Mouse (Mus musculus): ENCODE data around the gene Me3.
"Not testable (repeated sequence)": the region's sequence is repeated elsewhere in the genome, so short reads cannot be mapped to it uniquely, and the experiment has no call there.

The Me3 gene

DNA sequence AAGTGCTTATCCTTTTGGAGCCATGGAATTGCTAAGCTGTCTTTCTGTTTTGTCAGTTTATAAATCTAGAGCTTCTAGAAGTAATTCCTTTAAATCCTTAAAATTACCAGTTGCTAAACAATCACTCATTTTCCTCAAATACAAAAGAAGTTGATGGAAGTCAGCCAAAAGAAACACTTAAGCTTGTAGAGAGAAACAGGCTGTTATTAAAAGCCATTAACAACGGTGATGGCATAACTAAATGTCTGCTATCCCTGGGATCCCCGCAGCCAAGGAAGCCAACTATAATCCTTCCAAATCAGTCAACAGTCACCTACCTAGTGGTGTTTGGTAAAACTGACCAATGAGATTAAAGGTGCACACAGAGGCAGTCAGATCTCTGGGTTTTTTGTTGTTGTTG, 98.3 kb downstream of the Me3 start:
- no peak for DNase-seq (ENCODE audit: low read depth, low spot score)

DNA sequence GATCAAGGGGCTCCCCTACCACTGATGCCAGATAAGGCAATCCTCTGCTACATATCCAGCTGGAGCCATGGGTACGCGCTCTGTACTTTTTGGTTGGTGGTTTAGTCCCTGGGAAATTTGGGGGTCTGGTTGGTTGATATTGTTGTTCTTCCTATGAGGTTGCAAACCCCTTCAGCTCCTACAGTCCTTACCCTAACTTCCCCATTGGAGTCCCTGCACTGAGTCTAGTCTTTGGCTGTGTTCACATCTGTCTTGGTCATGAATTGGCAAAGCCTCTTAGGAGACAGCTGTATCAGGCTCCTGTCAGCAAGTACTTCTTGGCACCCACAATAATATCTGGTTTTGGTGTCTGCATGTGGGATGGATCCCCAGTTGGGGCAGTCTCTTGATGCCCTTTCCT, 98.9 kb downstream of the Me3 start:
- DNase-seq (ENCODE audit: low read depth, low spot score), result not testable (repeated sequence)

DNA sequence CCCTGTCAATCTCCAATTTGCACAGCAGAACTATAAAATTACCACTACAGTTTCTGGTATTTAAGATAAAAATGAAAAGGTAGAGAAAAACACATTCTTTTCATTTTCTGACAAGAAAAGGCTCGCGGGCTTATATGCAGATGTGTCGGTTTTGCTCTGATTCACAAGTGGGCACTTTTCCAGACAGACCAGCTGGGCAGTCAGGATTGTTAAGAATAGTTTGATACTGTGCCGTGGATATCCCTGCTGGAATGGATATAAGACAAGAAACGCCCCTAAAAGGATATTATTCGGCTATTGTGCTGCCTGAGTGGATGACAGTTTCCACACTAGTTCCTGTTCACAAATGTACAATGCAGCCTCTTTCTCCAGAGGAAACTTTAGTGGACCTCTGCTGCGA, 116.2 kb downstream of the Me3 start:
- no peak for DNase-seq (ENCODE audit: low read depth, low spot score)

DNA sequence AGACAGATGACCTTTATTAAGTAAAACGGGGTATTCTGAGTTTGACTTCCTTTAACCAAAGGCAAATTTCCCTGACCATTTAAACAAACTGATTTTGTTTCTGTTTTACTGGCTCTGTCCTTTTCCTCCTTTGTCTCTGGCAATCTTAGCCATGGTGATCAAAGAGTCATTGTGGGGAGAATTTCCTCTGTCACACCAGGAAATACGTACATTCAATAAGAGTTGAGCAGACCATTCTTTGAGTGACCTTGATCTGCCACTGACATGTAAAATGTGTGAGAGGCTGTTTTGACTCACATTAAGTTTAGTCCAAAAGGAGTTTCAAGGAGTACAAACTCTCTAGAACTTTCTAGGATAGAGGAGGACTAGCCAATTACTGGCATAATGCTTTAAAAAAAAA, 117.0 kb downstream of the Me3 start:
- peak; percentile 8 for DNase-seq (ENCODE audit: low read depth, low spot score)

DNA sequence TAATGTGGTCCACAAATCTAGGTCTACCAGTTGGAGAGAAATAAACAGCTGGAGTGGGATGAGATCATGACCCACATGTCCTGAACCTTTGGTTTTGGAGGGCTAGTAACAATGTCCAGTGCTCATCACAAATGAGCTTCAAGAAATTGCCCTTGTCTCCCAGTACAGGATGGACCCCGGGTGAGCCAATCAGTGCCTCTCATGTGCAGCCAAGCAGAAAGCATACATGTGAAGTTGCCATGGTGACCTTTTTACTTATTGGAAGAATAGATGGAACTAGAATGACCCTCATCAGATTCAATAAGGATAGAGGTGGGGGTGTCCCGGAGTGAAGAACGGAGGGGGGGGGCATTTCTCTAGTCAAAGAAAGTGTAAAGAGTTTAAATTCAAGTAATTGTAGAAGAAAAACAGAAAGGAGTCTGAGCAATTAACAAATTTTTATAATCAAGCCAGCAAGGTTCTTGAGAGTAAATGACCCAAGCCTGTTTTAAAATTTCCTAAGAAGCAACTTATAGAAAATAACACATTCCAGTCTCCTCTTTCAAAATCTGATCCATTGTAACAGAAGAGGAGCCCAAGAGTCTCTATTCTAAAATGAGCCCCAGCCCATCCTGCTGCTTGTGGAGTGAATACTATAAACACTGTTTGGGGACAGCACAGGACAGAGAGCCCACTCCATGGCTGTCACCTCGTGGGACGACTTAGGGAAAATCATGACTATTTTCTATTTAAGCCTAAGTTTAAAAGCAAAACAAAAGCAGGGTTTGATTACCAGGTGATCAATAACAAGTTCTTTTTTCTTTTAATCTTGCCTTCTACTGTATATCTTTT, 134.7 kb downstream of the Me3 start:
- DNase-seq (ENCODE audit: low read depth, low spot score), result no peak

DNA sequence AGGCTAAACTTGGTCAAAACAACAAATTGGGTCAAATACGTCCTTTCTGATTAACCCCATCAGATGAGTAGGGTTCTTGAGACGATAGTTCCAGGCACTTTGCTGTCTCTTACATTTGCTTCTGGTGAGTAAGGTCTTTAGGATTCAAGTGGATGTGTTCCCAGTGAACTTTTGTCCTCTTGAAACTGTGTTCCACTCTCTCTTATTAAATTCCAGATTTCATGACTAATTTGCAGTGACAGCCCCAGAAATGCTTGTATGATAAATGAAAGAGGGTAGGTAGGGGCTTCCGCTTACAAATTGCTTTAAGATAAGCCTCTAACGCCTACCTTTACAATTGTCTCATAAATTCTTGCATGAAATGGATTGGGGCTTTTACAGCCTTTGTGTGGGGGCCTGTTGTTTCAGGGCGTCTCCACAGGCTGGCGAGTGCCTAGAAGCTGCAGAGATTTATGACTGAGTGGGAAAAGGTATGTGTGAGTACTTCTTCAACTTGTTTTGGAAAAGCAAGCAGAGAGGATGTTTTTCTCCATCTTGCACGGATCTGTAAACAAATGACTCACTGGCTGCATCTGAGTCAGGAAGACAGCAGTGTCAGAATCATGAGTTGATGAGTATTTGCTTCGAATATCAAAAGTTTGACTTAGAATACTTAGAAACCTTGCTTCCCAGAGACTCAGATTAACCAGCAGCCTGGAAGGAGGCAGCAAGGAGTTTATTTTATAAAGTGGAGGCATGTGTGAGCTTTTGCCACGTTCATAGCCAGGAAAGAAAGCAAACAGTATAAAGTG, 137.1 kb downstream of the Me3 start:
- no peak for DNase-seq (ENCODE audit: low read depth, low spot score)

DNA sequence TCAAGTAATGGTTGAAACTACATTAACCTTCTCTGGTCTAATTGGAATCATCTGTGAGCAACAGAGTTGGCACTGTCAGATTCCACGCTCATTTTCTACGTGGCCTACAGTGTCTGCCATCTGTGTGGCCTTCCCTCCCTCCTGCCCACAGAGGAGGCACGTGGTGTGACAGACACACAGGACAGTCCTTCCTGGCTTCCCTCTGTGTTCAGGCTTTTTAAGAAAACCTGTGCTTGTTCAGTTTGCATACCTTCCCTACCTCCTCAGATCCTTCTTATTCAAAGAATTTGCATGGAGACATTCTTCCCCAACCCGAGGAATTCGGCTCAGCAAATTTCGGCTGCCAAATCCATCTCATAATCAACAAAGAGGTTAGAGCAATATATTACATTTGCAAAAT, 137.8 kb downstream of the Me3 start:
- no peak for DNase-seq (ENCODE audit: low read depth, low spot score)

DNA sequence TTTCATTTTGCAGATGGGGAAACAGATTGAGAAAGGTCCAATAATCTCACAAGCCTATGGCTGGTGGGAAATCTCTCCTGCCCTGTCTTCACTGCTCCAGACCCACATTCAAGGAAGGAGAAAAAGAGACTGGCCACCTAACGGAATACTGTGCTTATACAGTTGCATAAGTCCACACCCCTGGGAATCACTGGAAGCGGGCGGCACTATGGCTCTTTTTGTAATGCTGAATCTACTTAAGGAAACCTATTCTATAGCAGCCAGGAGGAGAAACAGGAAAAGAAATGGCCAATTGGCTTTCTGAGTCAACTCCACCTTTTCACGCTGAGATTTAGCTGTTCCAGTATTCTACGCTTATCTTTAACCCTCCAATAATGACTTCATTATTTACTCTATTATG, 140.7 kb downstream of the Me3 start:
- DNase-seq (ENCODE audit: low read depth, low spot score), result peak; percentile 66

DNA sequence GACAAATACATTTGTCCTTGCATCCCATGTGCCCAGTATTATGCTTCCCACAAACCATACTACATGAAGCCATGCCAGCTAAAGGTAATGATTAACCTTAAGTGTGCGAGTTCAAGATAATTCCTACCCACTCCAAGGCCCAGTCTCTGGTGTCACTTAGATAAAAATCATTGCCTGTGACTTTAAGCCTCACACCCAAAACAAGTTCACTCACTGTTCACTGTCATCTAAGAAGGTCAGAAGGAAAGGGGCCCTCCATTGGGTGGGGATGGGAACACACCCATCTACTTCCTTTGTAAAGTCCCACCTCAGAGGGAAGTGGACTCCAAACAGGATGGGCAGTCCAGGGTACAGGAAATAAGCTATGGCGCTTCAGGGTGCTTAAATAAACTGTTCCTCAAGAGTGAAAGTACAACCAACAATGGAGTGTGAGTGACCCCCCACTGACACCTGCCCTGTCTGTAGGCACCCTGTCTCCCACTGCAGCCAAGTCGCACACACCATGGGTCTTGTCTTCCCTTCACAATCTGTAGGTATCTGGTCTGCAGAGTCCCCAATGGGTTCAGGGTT, 141.2 kb downstream of the Me3 start:
- DNase-seq (ENCODE audit: low read depth, low spot score), result peak; percentile 56

DNA sequence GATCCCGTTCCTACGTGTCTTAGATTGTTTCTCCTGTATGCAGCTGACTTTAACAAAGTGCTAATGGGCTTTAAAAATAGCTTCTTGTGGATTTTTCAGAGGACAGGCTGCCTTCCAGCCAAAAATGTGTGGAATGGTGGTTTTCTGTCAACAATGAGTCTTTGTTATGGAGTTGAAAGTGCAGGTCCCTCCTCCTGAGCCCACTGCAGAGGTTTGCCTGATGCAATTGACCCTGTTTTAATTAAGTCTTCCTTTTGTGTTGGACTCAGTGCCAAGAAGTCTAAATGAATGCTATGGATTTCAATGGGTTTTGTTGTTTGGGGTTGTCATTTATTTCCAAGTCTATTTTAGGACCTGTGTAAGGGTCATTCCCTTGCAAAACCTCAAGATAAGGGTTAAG, 141.7 kb downstream of the Me3 start:
- no peak for DNase-seq (ENCODE audit: low read depth, low spot score)

DNA sequence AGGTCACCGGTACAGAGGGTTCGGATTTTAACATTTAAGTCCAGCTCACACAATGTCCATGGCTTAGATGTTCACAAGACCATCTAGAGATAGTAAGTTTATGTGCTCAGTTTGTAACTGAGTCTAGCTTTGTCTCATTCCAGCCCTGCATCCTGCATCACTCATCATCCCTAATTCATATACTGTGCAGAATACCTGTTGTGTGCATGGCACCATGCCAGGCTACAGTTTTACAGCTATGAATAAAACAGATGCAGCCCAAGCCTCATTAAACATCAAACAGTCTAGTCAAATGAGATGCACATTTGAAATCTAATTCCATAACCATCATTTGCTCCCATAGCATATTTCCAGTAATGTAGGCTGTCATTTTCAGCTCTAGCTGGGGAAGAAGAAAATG, 143.7 kb downstream of the Me3 start:
- DNase-seq (ENCODE audit: low read depth, low spot score), result no peak

DNA sequence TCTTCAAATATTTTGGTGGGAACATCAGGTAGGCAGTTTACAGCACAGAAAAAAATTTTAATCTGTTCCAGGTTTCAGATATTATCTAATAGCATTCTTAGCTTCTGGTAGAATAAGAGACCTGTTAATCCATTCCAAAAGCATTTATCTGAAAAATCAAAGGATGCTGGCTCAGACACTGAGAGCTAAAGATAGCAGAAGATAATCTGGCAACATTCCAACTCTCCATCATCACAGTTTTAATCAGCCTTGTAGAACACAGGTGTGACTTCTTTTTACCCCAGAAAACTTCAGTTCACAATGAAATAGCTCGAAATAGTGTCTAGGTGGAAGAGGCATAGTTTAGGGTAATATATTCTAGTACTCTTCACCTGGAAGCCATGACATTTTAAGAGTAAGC, 149.2 kb downstream of the Me3 start:
- DNase-seq (ENCODE audit: low read depth, low spot score), result no peak

DNA sequence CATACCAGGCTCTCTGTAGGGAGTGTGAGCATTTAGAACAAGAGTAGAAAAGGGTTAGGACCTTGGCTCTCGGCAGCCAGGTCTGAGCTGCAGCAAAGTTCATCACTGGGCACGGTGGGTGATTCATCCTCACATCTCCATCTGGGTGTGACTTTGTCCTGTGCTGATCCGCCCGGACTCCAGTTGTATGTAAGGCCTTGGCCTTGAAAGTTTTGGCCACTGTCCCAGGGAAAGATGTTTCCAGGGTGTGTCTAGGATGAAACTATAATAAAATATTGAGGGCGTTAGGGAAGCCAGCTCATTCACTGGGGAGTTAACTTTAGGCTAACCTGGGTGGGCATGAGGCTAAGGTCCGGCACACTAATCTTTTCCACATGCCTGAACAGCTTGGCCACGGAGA, 155.5 kb downstream of the Me3 start:
- no peak for DNase-seq (ENCODE audit: low read depth, low spot score)

DNA sequence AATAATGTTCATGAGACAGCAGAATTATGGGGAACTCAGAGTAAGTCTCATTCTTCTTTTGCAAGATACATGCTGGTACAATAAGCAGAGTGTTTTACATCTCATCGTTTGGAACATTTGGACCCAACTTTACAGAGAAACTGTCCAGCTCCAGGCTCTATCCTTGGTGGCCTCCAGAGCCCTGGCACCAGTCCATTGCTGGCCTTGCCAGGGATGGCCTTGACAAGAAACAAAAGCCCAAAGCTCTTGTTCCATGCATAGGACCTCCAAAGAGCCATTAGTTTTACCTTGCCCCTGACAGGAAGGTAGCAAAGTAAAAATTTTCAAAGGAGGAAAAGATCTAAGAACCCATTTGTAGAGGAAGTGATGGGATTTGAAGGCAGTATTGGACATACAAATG, 160.4 kb downstream of the Me3 start:
- DNase-seq (ENCODE audit: low read depth, low spot score), result no peak

DNA sequence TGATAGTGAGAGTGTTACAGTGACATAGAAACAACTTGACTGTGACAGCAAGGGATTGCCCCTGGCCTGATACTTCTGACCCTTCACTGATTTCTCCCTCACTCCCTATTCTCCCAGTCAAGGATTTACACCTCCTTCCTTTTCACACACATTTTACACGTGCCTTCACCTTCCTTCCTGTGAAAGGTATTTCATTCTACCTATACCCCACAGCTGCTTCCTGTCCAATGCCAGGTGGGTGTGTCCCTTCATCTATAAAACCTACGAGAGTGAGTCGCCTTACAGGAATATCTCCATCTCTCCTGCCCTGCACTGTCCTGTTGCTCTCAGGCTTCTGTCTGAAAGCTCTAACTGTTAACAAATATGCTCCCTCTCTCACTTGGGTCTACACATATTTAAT, 163.2 kb downstream of the Me3 start:
- no peak for DNase-seq (ENCODE audit: low read depth, low spot score)

DNA sequence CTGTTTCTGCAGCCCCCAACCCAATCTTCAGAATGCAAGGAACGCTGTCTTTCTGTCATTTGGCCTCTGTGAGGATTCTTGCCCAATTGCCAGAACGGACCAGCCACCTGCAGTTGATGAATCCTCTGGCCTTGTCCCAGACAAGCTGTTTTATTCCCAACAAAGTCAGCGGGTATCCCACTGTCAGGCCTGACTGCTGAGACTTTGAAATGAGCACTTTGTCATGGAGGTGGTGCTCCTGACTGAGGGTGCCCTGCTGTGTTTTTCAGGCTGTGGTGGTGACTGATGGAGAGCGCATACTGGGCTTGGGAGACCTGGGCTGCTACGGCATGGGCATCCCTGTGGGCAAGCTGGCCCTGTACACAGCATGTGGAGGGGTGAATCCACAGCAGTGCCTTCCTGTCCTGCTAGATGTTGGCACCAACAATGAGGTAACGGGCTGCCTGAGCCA, 164.2 kb downstream of the Me3 start:
- no peak for DNase-seq (ENCODE audit: low read depth, low spot score)

DNA sequence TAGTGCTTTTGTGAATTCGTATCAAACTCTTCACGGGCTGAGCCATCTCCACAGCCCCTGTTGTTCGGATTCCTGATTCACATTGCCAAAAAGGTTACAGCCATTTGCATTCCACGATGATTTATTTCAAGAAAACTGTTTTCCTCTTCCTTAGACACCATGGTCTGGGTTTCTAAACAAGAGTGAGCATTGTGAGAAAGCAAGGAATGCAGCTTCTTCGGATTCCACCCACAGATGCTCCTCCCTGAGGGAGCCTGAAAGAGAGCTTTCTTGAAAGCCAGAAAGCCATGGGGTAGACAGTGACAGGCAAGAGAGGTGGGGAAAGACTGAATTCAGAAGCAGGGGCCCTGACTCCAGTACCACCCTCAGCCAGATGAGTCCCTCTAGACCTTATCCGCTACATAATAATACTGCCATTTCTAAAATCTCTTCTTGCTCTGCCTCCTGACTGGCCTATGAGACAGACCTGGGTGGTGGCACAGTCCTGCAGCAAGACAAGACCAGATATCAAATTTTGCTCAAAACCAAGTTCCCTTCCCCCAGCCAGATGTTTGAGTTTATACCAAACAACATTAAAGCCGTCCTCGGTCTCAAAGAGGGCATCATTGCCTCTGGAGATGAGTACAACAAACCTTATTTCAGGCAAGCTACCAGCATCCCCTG, 166.3 kb downstream of the Me3 start:
- DNase-seq (ENCODE audit: low read depth, low spot score), result no peak

DNA sequence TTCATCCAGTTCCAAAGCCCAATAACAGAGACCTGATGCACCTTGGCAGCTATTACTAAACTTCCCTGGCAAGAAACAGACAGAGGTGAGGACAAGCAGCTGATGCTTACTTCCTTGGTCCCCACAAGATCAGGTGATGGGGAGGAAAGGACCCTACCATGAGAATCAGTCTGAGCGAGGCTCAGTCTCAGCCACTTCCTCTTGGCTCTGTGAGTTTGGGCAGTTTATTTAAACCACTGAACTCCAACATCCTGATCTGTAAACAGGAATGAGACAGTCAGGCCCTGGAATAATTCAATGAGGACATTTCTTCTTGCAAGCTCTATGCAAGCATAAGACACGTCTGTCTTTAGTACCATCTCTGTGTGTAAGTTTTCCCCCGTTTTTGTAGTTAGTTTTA, 170.3 kb downstream of the Me3 start:
- DNase-seq (ENCODE audit: low read depth, low spot score), result no peak

DNA sequence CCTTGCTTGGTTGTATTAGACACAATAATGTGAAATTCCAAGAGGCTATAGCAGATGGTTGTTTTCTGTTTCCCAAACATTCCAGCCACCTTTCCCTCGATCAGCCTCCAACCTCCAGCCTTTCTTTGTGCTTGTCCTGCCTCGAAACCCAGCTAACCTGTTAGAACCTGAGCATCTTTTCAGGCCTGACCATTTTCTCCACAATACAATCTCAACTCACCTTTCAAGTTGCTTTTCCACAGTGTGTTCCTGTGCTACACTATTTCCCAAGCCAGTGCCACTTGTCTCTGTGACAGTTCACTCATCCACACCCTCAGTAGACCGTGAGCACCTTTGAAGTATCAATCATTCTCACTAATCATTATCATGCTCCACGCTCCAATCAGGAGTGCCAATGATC, 171.8 kb downstream of the Me3 start:
- DNase-seq (ENCODE audit: low read depth, low spot score), result no peak

DNA sequence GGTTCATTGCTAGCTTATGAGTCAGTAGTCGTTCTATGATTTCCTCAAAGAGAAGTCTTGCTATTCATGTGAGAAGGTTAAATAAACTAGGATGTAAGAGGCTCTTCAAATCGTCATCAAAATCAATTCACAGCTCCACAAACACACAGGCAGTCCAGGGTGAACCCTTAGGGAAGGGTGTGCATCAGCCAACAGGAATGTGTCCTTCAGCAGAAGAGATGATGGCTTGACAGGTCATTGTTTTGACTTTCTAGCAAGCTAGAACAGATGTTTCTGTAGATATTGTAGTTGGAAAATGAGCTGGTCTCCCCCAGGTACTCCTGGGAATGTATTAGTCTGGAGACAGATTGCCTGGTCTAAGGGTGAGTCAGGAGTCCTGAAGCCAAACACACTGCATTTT, 177.2 kb downstream of the Me3 start:
- no peak for DNase-seq (ENCODE audit: low read depth, low spot score)

DNA sequence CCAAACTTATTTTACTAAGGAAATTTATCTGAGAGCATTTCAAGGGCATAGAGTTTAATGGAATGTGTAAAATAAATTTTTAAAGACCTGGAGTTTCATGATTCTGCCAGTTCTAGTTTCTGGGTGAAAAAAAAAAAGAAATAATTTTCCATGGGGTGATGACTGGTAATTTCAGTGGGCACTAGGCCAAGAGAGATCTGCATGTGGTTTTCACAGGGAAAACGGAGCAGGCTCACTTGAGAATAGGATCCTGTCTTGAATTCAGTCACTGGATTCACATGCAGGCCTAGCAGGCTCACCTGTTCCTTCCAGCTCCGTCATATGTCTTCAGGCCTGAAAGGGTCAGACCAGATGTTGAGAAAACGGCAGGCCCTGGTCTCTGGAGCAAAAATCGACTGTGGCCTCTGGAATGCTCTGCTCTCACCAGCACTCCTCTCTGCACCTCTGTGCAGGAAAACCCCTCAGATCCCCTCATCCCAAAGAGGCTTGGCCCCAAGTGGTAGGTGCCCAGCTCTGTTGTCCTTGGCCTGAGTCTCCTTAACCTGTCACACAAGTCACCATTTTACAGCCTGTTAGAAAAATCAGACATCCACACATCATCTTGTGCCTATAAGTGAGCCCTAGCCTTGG, 196.4 kb downstream of the Me3 start:
- no peak for DNase-seq (ENCODE audit: low read depth, low spot score)

DNA sequence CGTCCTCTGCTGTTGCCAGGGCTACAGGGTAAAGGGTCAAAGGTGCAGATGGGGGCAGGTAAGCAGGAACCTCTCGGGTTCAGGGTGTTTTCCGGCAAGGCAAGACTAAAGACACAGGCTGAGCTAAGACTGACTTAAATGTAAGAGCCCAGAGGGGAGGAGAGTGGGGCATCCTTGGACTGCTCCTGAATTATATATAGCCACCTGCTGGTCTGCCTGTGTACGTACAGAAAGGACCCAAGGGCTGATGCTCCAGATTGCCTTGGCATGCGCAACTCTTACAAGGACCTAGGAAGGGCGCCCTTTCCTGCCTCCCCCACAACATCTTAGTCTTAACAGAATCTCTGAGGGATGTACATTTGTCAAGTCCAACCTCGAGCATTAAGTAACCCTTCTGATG, 197.0 kb downstream of the Me3 start:
- peak; percentile 45 for DNase-seq (ENCODE audit: low read depth, low spot score)
